Mouse (Mus musculus) spleen, adult 18-20 months (tissue): ENCODE data around the gene Ociad1.

Experiments
- DNase-seq, 2 experiments: peaks; one replicate each; pipeline ENCODE4 v3.0.0; 2022; ENCODE audit warnings: mixed read lengths in 2 of 2

Ociad1 gene

DNA sequence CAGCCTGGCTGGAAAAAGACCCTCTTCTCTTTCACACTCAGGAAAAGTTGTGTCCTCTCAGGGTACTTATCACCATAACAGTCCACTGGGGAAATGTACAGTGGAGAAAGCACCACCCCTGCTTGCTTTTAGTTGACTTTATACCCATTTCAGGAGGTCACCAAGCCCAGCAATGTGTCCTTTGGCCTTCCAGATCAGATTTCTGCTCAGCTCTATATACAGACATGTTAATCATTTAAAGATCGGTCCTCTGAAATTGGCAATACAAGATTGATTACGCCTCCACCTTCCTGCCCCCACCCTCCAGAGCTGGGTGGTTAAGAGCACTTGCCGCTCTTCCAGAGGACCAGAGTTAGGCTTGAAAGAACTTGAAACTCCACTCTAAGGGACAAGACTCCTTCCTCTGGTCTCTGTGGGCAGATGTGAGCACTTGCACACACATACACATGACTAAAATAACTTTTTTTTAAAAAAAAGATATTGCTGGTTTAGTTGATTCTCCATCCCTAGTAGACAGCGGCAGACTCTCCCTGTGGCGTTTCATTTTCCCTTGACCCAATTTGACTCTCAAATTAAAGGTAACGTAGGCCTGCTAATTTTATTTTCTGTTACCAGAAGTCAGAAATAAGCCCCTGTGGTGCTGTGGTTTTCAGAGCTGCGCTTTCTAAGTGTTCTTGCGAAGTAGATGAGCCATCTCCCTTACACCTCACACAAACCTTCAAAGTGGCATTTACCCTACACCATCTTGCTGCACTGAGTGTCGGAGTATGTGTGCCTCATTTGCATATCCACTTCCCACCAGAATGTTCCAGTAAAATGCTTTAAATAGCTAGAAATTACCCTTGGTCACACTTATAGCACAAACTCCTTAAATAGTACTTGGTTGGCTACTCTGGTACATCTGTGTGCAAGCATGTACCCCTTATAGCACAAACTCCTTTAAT lies 47.5 kb downstream of the Ociad1 start:
- no peak for DNase-seq

DNA sequence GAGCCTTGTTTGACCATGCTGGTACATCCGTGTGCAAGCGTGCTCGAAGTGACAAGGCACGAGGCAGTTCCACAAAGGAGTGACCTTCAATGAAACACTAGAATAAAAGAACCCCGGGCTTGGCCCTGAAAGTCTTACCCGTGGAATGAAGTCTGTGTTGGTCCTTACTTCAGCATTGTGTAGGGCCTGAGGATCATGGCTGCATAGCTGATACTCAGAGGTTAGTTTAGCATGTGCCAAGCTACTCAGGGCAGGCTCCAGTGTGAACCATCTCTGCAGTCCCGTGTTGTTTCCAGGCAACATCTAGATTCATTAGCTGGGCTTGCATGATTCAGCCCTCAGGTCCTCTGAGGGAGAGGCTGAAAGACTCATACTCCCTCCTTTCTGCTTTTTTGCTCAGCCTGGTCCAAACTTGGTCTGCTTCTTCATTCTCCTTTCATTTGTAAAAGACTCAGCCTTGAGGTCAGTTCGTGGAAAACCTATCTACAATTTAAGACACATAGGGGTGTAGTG lies 48.2 kb downstream of the Ociad1 start, which contains the start of gene Ociad2:
Ociad2 (minus strand) TSS at position 306 of the 513 bp plus-strand sequence.
- DNase-seq = no peak

DNA sequence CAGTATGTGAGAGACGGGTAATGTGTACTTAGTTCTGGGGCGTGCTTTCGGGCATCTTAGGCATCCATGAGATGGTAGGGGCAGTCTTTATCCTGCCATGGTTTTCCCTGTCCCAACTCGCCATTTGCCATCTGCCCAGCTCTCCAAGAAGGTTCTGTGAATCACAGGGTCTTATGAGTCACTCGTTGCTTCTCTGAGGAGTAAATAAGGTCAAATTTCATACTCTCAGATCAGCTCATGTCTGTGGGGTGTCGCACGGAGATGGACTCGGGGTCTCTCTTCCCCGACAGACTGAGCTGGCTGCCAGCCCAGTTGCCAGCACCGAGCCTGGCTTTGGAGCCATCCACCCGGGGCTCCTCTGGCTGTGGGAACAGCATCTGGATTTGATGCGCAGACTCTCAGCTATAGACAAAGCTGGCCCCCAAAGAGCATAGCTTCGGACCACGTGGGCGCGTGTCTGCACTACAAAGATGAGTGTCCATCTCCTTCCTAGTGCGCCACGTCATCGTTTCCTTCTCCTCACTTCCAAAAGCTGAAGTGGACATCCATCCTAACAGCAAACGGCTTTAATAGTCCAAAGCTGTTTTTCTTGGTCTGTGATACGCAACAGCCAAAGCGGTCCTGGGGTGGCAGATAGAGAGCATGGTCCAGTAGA lies 50.2 kb downstream of the Ociad1 start:
- DNase-seq = no peak

DNA sequence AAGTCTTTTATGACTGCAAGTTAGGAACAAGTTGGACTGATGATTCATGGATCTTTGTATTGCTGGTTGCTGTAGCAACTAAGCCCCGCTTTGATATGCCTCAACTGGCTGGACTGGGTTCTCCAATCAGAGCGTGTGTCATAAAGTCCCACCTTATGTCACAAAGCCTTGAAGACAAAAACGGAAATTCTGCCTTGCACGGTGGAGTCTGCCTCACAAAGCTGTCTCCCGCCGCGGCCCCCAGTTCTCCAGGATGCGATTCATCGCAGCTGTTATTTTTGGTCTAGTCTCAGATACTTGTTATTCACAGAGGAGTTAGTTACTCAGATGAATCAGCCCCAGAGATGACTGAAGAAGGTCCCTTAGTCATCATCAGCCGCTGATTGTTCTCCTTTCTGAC lies 51.7 kb downstream of the Ociad1 start:
- no peak for DNase-seq

DNA sequence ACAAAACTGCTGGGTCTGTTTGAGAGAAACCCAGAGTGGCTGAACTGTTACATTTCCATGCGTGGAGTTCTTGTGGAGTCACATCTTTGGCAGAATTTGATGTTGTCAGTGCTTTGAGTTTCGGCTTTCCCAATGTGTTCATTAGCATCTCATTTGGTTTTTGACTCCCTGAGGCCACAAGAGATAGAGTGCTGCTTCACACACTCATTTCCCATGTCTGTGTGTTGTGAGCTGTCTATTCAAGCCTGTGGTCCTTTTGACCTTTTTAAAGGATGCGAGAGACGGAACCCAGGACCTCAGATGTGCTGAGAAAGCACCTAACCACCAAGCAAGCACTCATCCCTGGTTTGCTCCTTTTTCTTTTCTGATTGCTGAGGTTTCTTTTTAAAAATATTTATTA lies 52.7 kb downstream of the Ociad1 start:
- DNase-seq = no peak

DNA sequence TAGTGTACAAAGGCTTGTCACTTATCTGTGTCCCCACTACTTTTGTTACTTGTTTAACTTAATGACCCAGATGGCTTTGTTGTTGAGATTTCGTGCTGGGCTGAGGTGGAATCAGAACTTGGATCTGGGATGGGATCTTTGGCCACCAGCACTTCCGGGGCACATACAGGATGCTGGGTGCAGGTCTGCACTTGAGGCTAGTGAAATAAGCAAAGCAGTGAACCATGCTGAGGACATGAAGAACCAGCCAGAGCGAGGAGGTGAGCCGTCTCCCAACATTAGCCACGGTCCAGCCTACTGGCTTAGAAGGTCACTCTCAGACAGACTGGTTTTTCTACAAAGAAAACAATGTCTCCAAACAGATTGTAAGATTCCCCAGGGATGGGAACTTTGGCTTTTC lies 56.9 kb downstream of the Ociad1 start:
- DNase-seq = no peak

DNA sequence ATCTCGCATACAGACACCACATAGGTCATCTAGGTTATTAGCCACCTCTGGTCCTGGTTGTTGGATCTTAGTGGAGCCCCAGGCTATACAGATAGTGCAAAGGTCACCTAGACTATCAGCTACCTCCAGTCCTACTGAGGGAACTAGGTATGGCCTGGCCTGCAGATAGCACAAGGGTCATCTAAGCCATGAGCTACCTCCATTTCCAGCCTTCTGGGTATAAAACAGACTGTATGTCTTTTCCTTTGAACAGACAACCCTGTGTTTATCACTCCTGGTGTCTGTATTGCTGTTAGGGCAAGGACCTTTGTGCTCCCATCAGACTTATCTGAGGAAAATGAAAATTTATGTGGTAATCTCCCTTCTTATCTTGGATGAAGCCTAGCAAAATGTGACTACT lies 59.2 kb downstream of the Ociad1 start:
- no peak for DNase-seq

DNA sequence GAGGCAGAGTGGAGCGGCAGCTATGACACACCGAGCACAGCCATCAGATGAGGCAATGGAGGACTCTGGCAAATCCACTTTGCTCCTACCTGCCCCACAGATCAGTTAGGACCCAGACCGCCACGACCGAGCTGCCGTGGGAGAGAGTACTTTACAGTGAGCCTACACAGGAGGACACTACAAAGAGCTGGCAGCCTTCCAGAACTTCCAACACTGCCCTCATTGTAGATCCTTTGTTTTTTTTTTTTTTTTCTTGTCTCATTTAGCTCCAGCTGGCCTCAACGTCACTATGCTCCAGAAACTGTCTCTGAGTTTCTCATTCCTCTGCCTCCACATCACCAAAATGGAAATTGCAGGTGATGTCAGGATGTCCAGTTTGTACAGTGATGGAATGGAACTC lies 60.9 kb downstream of the Ociad1 start:
- DNase-seq = no peak

DNA sequence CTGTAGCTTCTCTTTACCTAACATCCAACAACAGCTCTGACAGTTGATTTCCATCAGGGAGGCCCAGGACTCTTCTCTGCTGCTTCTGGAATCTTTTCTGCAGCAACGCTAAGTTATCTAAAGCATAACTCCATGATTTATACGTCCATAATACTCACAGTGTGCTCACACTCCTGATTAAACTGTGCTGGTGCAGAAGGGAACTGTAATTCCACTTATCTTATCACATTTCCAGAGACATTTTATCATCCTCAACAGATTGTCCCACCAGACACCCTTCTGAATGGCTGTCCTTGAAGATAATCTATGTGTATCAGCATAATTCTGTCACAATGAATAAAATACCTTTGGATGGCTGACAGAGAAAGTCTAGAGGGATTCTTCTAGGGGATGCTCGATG lies 61.4 kb downstream of the Ociad1 start:
- DNase-seq = no peak

DNA sequence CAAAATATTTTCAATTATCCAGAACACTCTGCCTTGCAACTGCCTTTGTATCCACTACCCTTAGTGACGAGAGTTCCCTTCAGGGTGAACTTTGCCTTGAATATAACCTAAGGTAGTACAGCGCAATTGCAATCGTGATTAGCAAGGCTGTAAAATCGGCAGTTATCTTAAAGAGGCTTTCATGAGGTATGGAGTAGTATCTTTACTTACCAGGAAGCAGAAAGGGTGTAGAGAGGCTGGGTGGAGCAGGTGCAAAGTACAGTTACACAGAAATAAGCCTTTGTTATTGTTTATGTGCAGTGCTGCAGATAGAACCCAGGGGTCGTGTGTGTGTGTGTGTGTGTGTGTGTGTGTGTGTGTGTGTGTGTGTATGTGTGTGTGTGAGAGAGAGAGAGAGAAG lies 62.8 kb downstream of the Ociad1 start:
- DNase-seq = no peak

DNA sequence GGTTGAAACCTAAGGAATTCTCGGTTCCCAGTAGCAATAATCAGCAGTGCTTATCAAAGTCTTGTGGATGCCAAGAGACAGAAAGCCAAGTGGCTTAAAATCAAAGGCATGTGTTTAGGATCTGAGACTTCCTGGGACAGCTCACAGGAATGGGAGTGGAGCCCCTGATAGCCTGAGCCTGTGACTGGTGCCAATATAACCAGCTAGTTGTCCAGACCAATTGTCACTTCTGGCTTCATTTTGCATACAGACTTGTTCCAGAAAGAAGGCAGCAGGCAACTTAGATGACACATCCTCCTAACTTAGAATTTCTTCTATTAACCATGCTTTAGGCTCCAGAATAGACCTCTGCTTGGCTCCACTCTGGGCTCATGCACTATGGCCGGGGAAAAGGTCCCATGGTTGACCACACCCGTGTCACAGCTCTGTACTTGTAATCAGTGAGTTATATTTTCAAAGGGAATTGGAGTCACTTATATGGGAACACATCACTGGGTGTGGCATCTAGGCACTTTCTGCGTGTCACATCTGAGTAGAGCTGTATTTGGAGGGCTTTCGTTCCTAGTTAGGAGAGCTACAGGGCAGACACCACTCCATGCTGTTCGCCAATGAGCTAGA lies 66.7 kb downstream of the Ociad1 start:
- DNase-seq = no peak

DNA sequence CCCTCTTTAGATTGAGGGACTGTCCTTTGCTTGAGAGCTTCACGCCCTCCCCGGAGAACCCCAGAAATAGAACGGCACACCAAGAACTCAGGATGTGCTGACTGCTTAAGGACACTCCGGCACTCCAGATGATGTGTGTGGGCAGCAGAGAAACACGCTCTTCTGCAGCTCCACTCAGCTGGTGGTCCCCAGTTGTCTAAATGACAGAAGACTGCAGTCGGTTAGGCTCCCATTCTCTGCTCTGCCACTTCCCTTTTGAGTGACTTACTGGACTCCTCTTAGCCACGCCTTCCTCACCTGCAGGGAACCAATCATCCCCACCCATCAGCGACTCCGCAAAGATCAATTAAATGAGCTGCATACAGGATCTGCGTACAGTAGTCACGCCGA lies 67.2 kb downstream of the Ociad1 start:
- no peak for DNase-seq

DNA sequence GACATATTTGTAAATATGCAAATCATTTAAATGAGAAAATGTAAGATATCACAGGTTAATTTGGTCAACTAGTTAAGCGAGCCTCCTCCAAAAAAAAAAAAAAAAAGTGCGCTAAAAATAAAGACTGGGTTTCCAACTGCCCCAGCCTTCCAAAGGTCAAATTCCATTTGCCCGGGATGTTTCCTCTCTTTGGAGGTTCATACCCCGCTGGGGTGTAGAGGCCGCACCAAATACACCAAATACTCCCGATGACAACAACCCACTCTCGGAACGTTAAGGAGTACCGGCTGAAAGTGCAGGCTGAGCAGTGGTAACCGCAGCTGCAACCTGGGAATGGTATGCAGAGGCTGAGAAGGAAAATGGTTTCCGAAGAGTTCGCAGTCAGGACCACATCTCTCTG lies 67.7 kb downstream of the Ociad1 start:
- no peak for DNase-seq

DNA sequence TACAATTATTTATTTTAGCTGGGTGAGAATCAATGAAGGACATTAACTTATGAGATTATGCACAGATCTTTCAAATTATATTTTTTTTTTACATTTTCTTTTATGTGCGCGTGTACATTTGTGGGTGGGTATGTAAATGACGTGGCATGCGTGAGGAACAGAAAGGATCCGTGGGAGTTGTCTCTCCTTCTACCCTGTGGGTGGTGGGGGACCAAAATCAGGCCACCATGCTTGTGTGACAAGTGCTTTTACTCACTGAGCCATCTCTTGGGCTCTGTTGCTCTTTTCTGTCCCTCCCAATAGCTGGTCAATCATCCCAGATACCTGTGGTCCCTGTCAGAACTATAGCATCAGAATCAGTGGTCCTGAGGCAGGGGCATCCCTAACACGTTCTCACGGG lies 69.8 kb downstream of the Ociad1 start:
- no peak for DNase-seq

DNA sequence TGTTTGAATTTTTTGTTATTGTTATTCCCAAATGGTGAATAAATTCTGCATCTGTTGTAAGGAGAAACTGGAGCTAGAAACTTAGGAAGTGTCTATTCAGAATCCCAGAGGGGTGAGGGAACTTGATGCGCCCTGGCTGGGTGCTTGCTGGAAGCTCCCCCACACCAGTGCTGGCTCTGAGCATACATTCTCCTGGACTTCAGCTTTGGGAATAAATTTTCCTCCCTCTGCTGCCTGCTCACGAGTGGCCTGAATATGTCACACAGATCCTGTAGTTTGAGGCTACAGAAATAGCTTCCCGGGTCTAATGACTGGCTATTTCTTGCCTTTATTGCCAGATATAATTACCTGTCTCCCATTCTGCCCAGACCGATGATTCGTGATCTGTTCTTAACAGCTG lies 70.2 kb downstream of the Ociad1 start:
- no peak for DNase-seq
